Mouse (Mus musculus) limb, embryonic 13.5 days (tissue): ENCODE data around the gene Ppp1r12b. TPM values are rescaled to one million over a fixed set of nuclear protein-coding genes. Genes with fewer than 3 reads are reported as not detected.

Source experiments
- ATAC-seq: fragments of 200-750 bp; cut with Nextera tagmentation; 2 replicates; pipeline ENCODE4 v1.8.0; 2017; ENCODE audit warnings: low read depth, moderate number of reproducible peaks, moderate TSS enrichment; ENCODE audit not compliant: low FRiP score
- H3K27ac ChIP-seq: fragments of 300-500 bp; sonication (generic); 2 replicates; pipeline ENCODE4 v1.5.1; 2015; ENCODE audit warnings: inconsistent platforms, mild to moderate bottlenecking, moderate library complexity
- H3K27me3 ChIP-seq: fragments of 300-500 bp; sonication (generic); 2 replicates; pipeline ENCODE4 v1.6.1; 2015; ENCODE audit warnings: mild to moderate bottlenecking, inconsistent platforms
- H3K36me3 ChIP-seq: fragments of 300-500 bp; sonication (generic); 2 replicates; pipeline ENCODE4 v1.6.1; 2015; ENCODE audit warnings: inconsistent platforms, mild to moderate bottlenecking, moderate library complexity
- H3K4me1 ChIP-seq: fragments of 300-500 bp; sonication (generic); 2 replicates; pipeline ENCODE4 v1.6.1; 2015; ENCODE audit warnings: inconsistent platforms
- H3K4me2 ChIP-seq: fragments of 300-500 bp; sonication (generic); replicated peaks from 2 replicates; pipeline ENCODE4 v1.6.1; 2015; ENCODE audit warnings: inconsistent platforms, mild to moderate bottlenecking, moderate library complexity
- H3K4me3 ChIP-seq: fragments of 300-500 bp; sonication (generic); 2 replicates; pipeline ENCODE4 v1.5.1; 2015; ENCODE audit warnings: moderate library complexity, mild to moderate bottlenecking, inconsistent platforms
- H3K9ac ChIP-seq: fragments of 300-500 bp; sonication (generic); 2 replicates; pipeline ENCODE4 v1.6.1; 2015; ENCODE audit warnings: mild to moderate bottlenecking, inconsistent platforms
- H3K9me3 ChIP-seq: fragments of 300-500 bp; sonication (generic); 2 replicates; pipeline ENCODE4 v1.6.1; 2016; ENCODE audit warnings: inconsistent platforms
- WGBS: fragments of 180-500 bp; shearing (Covaris S2); methylation state at CpG from one replicate; pipeline ENCODE4 v1.1.7; 2015; 5-methylcytosine and 5-hydroxymethylcytosine counted together
- polyA plus RNA-seq: library from polyadenylated mRNA; unstranded; fragments of >200 nt; fragmentation: Nextera tagmentation; extraction: Ambion mirVana; gene quantifications from 2 replicates; pipeline ENCODE4 v1.2.1, GENCODE M21; 2015

Ppp1r12b gene
- polyA plus RNA-seq, 1 experiment from 2014 or later = 7.1 TPM

- H3K9ac ChIP-seq = no peak overlapping the region
Observed at GRCm38 (mm10) chr1:134875800-134876199, 79.9 kb downstream of the Ppp1r12b start.

DNA sequence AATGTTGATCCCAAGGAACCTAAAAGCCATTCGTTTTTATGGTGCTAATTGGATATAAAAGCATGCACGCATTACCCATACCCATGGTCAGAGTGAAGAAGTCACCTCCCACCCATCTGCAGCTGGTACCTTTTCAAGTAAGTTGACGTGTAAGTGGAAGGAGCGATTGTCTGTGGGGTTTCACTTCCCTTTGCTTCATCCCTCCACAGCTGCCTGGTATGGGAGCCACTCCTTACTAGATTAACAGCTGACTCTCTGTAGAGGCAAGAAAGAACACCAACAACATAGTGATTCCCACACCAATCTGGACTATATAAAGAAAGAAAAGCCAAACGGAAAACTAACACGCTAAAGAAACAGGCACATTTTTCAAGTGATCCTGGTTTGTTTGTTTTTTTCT is 83.1 kb downstream of the Ppp1r12b start:
- Histone ChIP-seq H3K27ac (no peak overlapping the region), H3K9ac (no peak overlapping the region), H3K4me1 (no peaks in the 10 kb centered on the region), H3K9me3 (no peaks in the 10 kb centered on the region), H3K4me3 (no peak overlapping the region), H3K27me3 (no peaks in the 10 kb centered on the region), H3K36me3 (peaks cover 36% of the 10 kb centered on the region), H3K4me2 (no peak overlapping the region)
- ATAC-seq = no peak
- 62% methylated on average over 6 of the region's 6 CpGs for WGBS

More at GRCm38 (mm10) chr1:134875800-134876199, 79.9 kb downstream of the Ppp1r12b start:
- Histone ChIP-seq H3K4me1 (no peaks in the 10 kb centered on the region), H3K27ac (no peak overlapping the region), H3K4me2 (no peak overlapping the region), H3K9me3 (no peaks in the 10 kb centered on the region), H3K36me3 (peaks cover 40% of the 10 kb centered on the region), H3K4me3 (no peak overlapping the region), H3K27me3 (no peaks in the 10 kb centered on the region)
- WGBS = 46% methylated on average over 4 of the region's 4 CpGs
- ATAC-seq = no peak

- WGBS = 93% methylated on average over 2 of the region's 2 CpGs
- Histone ChIP-seq H3K36me3 (peaks cover 17% of the 10 kb centered on the region), H3K9me3 (no peaks in the 10 kb centered on the region), H3K27me3 (no peaks in the 10 kb centered on the region), H3K4me1 (no peaks in the 10 kb centered on the region), H3K9ac (no peak overlapping the region), H3K27ac (no peak overlapping the region), H3K4me3 (no peak overlapping the region), H3K4me2 (no peak overlapping the region)
- no peak for ATAC-seq
Observed at GRCm38 (mm10) chr1:134866426-134866825, 89.3 kb downstream of the Ppp1r12b start.

GRCm38 (mm10) chr1:134865552-134865951 is 90.2 kb downstream of the Ppp1r12b start:
- Histone ChIP-seq H3K9ac (no peak overlapping the region), H3K4me1 (no peaks in the 10 kb centered on the region), H3K9me3 (no peaks in the 10 kb centered on the region), H3K4me2 (no peak overlapping the region), H3K27me3 (no peaks in the 10 kb centered on the region), H3K4me3 (no peak overlapping the region), H3K36me3 (peaks cover 17% of the 10 kb centered on the region), H3K27ac (no peak overlapping the region)
- ATAC-seq = no peak
- 66% methylated on average over 6 of the region's 6 CpGs for WGBS

DNA sequence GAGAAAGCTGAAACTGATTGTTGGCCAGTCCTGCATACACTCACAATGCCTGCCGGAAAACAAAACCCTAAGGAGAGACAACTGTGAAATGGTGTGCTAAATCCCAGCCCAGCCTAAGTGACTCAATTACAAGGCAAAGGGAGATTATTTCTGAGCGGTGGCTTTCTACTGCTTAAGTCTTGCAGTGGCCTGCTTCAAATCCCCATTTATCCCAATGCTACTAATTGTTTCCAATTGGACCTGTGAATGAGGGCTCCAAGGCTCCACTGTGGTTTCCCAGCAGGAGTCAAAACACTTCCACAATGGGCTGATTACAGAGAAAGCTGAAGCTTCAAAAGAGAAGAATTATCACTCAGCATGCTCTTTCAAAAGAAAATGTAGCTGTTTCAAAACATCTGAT is 95.2 kb downstream of the Ppp1r12b start:
- Histone ChIP-seq H3K27me3 (no peaks in the 10 kb centered on the region), H3K4me3 (no peak overlapping the region), H3K9ac (no peak overlapping the region), H3K4me1 (no peaks in the 10 kb centered on the region), H3K36me3 (peaks cover under 1% of the 10 kb centered on the region), H3K9me3 (no peaks in the 10 kb centered on the region), H3K4me2 (no peak overlapping the region), H3K27ac (no peak overlapping the region)
- no peak for ATAC-seq
- 41% methylated on average over 2 of the region's 2 CpGs for whole genome bisulfite sequencing

DNA sequence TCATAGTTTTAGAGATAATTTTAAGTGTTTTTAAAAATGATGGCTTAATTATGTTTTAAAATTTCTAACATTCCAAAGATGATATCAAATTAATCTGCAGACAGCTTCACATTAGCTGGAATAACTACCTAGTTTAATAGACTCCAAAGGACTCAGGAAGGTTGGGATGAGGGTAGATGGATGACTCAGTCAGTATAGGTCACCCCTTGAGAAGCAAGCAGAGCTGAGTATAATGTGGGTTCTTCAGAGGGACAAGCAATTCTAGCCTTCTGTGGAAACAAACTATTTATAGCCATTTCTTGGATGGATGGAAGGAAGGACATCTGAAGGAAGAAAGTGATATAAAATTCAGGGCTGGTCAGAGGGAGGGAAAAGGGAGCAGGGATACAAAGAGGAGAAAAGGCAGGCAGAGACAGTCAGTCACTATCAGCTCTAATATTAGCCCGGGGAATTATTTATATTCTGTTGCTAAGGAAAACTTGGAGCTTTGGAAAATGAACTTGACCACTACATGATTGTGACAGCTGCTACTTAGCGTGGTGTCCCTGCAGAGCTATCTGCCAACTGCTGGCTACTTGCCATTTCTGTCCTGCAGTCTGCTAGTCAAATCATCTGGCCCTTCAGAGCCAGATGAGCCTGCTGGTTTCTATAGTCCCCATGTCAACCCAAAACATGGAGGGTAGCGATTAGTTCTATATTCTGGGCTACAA is 97.2 kb downstream of the Ppp1r12b start:
- Histone ChIP-seq H3K4me1 (no peaks in the 10 kb centered on the region), H3K4me3 (no peak overlapping the region), H3K9ac (no peak overlapping the region), H3K36me3 (no peaks in the 10 kb centered on the region), H3K9me3 (no peaks in the 10 kb centered on the region), H3K27ac (no peak overlapping the region), H3K4me2 (no peak overlapping the region), H3K27me3 (no peaks in the 10 kb centered on the region)
- ATAC-seq = no peak
- WGBS = 78% methylated on average over 3 of the region's 3 CpGs

- no peak overlapping the region for H3K9ac ChIP-seq
- peaks cover 17% of the 10 kb centered on the region for H3K36me3 ChIP-seq
- no peaks in the 10 kb centered on the region for H3K27me3 ChIP-seq
- no peak overlapping the region for H3K27ac ChIP-seq
- 83% methylated on average over 1 of the region's 1 CpGs for WGBS
- no peaks in the 10 kb centered on the region for H3K9me3 ChIP-seq
- no peak overlapping the region for H3K4me3 ChIP-seq
- ATAC-seq = no peak
- H3K4me1 ChIP-seq = no peaks in the 10 kb centered on the region
- no peak overlapping the region for H3K4me2 ChIP-seq
Observed at GRCm38 (mm10) chr1:134854325-134854982, 101.3 kb downstream of the Ppp1r12b start.

DNA sequence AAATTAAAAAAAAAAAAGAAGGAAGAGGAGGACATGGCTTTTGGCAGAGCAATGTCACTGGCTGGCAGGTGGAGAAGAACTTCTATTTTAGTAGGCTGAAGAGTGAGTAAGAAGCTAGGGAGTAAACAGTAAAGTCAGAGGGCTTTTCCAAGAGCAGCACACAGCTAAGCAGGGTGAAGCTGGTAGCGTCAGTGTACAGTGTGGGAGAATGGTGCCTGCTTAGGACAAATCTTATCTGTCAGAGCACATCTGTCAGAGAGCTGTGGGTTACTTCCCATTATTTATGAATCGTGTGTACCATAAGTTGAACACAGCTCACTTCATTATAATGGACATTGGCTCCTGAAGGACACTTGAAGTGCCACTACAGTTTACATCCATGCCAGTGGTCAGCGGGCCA is 102.9 kb downstream of the Ppp1r12b start:
- ATAC-seq = no peak
- Histone ChIP-seq H3K9me3 (no peaks in the 10 kb centered on the region), H3K9ac (no peak overlapping the region), H3K4me2 (no peak overlapping the region), H3K27ac (no peak overlapping the region), H3K27me3 (no peaks in the 10 kb centered on the region), H3K4me3 (no peak overlapping the region), H3K4me1 (no peaks in the 10 kb centered on the region), H3K36me3 (peaks cover 17% of the 10 kb centered on the region)
- WGBS = 96% methylated on average over 3 of the region's 3 CpGs

DNA sequence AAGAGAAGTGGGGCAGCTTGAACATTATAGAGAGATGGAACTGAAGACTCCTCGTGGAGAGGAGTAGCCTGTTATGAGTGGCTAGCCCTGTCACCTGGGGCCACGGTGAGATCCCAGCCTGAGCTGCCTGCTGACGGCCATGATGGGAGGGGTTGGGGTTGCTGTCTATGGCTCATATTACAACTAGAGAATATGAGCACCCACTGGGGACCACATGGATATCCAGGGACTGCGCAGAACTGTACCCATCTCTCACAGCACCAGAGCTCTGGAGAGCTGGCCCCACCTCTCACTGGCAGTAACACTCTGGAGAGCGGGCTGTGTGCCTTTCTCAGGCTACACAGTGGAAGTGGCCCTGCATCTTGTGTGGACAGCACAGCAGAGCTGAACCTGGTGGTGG is 104.5 kb downstream of the Ppp1r12b start:
- Histone ChIP-seq H3K4me3 (no peak overlapping the region), H3K4me2 (no peak overlapping the region), H3K27me3 (no peaks in the 10 kb centered on the region), H3K27ac (no peak overlapping the region), H3K9me3 (no peaks in the 10 kb centered on the region), H3K36me3 (peaks cover 17% of the 10 kb centered on the region), H3K4me1 (0 out of 2 replicates have a peak, but pooled peaks cover 5% of the 10 kb centered on the region), H3K9ac (no peak overlapping the region)
- WGBS = 72% methylated on average over 5 of the region's 5 CpGs
- no peak for ATAC-seq

DNA sequence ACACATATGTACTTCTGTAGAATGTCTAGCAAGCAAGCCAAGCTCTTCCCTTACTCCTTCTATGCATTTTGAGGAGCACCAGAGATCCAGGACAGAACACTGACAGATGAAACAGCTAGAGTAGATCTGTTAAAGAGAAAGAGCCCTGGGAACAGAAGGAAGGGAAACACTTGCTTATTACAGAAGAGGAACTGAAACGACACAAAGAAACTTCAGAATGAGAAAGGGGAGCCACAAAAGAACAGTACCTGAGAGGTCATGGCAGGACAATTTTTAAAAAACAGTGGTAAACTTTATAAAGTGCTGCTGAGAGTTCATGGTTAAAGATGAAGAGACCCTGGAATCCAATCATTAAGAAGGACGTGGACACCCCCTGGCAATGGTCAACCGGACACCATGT is 105.4 kb downstream of the Ppp1r12b start:
- H3K4me1 ChIP-seq = 0 out of 2 replicates have a peak, but pooled peaks cover 6% of the 10 kb centered on the region
- no peaks in the 10 kb centered on the region for H3K9me3 ChIP-seq
- WGBS = 94% methylated on average over 3 of the region's 3 CpGs
- H3K4me2 ChIP-seq = no peak overlapping the region
- no peak overlapping the region for H3K27ac ChIP-seq
- ATAC-seq = no peak
- H3K27me3 ChIP-seq = no peaks in the 10 kb centered on the region
- H3K36me3 ChIP-seq = peaks cover 17% of the 10 kb centered on the region
- no peak overlapping the region for H3K4me3 ChIP-seq
- H3K9ac ChIP-seq = no peak overlapping the region

GRCm38 (mm10) chr1:134847851-134848250 is 107.9 kb downstream of the Ppp1r12b start:
- no peaks in the 10 kb centered on the region for H3K9me3 ChIP-seq
- peaks cover 19% of the 10 kb centered on the region for H3K36me3 ChIP-seq
- no peak overlapping the region for H3K4me2 ChIP-seq
- no peak overlapping the region for H3K4me3 ChIP-seq
- H3K27ac ChIP-seq = no peak overlapping the region
- H3K9ac ChIP-seq = no peak overlapping the region
- H3K27me3 ChIP-seq = no peaks in the 10 kb centered on the region
- ATAC-seq = no peak
- H3K4me1 ChIP-seq = 0 out of 2 replicates have a peak, but pooled peaks cover 6% of the 10 kb centered on the region
- 84% methylated on average over 9 of the region's 9 CpGs for WGBS

- no peaks in the 10 kb centered on the region for H3K9me3 ChIP-seq
- WGBS = 76% methylated on average over 10 of the region's 10 CpGs
- no peak overlapping the region for H3K4me3 ChIP-seq
- H3K27me3 ChIP-seq = no peaks in the 10 kb centered on the region
- H3K4me1 ChIP-seq = 0 out of 2 replicates have a peak, but pooled peaks cover 6% of the 10 kb centered on the region
- H3K4me2 ChIP-seq = no peak overlapping the region
- ATAC-seq = no peak
- no peak overlapping the region for H3K27ac ChIP-seq
- H3K36me3 ChIP-seq = peaks cover 14% of the 10 kb centered on the region
- no peak overlapping the region for H3K9ac ChIP-seq
Observed at GRCm38 (mm10) chr1:134846295-134846988, 109.3 kb downstream of the Ppp1r12b start.
